Mouse (Mus musculus) CH12F3 (cell line): ENCODE data around the gene Nat9.

Experiments
- in situ Hi-C: fragments of 300-500 bp; cut with MboI; formaldehyde crosslinking; loops from 2 replicates; pipeline ENCODE4 v1.14.3; 2020; ENCODE audit warnings: low sequenced_read_pairs

The Nat9 gene

GRCm38 (mm10) chr11:115160016-115160797 is 27.5 kb downstream of the Nat9 start:
- in situ Hi-C loops = no loop called here

DNA sequence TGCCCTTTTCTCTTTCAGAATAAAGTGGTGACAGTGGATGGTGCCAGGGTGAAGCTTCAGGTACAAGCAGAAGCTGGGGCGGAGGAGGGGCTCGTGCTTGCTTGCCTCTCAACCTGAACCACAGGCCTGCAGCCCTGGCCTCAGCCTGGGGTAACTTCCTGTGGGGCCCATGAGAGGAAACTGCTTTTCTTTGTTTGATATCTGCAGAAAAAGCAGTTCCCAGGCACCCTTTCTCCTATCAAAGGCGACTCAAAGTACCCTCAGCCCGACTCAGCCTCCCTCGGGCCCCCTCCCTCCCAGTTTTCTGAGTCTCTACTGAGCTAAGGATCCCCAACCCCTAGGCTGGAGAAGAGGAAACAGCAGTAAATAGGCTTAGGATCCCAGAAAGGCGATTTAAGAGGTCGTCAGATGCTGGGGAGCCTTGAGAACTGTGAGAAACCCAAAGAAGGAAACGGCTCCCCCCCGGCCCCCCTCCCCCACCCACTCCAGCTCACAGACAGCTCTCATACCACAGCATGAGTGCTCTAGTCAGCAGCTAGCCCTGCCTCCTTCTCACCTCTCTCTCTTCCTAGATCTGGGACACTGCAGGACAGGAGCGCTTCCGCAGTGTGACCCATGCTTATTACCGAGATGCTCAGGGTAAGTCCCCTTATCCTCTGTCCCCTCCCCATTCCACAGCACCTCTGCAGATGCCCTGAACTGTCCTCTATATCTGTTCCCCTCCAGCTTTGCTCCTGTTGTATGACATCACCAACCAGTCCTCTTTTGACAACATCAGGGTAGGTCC is 29.5 kb downstream of the Nat9 start:
- in situ Hi-C loops = no loop called here

GRCm38 (mm10) chr11:115155053-115155634 is 32.5 kb downstream of the Nat9 start:
- in situ Hi-C loops = no loop called here

GRCm38 (mm10) chr11:115153699-115154292 is 33.9 kb downstream of the Nat9 start:
- in situ Hi-C loops = no loop called here

DNA sequence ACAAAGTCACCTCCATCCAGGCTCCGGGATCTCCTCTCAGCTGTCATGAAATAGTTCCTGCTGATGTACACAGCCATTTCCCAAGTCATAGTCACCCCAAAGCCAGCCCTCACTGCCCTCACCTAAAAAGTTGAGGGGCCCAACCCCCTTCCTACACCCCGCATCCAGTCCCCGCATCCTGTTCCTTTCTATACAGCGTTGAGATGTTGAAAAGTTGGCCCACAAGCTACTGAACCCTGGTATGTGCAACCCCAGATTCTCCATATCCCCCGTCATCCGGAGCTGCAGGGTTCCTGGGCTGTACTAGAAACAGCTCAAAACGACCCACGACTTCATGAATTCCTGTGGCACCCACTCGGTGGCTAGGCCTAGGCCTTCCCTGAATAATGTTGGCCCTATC is 34.6 kb downstream of the Nat9 start:
- in situ Hi-C loops = no loop called here

GRCm38 (mm10) chr11:115151755-115152429 is 35.8 kb downstream of the Nat9 start:
- in situ Hi-C loops = no loop called here

GRCm38 (mm10) chr11:115150741-115151254 is 36.9 kb downstream of the Nat9 start:
- in situ Hi-C loops = no loop called here

- in situ Hi-C loops = no loop called here
Measured at GRCm38 (mm10) chr11:115147813-115148212, 39.8 kb downstream of the Nat9 start.

- in situ Hi-C loops = no loop called here
Measured at GRCm38 (mm10) chr11:115141970-115142369, 45.7 kb downstream of the Nat9 start.

- in situ Hi-C loops = no loop called here
Measured at GRCm38 (mm10) chr11:115138597-115139262, 48.9 kb downstream of the Nat9 start.

DNA sequence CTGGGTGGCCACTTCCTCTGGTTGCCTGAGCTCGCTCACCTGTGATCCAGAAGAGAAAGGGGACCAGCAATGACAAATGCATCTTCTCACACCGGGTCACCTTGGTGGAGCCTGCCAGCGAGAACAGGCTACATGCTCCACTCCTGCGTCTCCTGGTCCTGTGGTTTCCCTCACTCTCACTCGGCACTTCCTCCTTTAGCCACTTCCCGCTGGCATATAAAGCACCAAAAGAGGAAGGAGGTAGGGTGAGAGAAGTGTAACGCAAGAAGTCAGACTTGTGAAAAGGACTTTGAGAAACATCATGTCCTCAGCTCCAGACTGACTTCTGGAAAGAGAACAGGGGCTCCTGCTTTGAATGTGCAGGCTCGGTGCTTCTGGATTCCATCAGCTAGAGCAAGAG is 53.9 kb downstream of the Nat9 start, which contains the start of gene Cd300lf:
Gene Cd300lf (minus strand): TSS at position 193 of the 400 bp plus-strand sequence.
- in situ Hi-C loops = no loop called here
